Mouse (Mus musculus): ENCODE results near the gene Rora. TPM values are rescaled to one million over a fixed set of nuclear protein-coding genes. Genes with fewer than 3 reads are reported as not detected.

Rora gene
- polyA plus RNA-seq, 1 experiment: 0.85 TPM

DNA sequence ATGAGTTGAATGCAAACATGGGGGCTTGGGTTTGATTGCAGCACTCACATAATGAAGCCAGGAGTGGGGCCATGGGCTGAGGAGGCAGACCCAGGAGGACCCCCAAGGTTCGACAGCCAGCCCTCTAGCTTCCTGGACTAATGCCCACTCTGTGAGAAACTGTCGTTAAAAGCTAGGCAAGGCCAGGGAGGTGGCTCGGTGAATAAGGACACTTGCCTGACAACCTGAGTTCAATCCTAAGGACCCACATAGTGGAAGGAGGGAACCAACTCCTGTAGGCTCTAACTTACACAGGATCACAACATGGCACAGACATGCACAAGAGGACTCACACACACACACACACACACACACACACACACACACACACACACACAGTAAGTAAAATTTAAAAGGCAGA, 527.4 kb downstream of the Rora start:
- Histone ChIP-seq H3K4me1 (ENCODE audit: control insufficient read depth, insufficient read depth, low read length) (no peaks in the 10 kb centered on the region), H3K4me3 (replicated peaks; ENCODE audit: control insufficient read depth, low read depth, low read length) (no peak overlapping the region), H3K27ac (ENCODE audit: control insufficient read depth, insufficient read depth, low read depth, low read length, poor library complexity) (no peak overlapping the region)
- TF ChIP-seq CTCF (IDR thresholded peaks at IDR 0.05; ENCODE audit: control insufficient read depth, insufficient read depth, low read length) (no peak), POLR2A (IDR thresholded peaks at IDR 0.05; ENCODE audit: borderline replicate concordance, control insufficient read depth, low read depth, low read length) (no peak)
- 68% methylated on average over 3 of the region's 3 CpGs for WGBS

DNA sequence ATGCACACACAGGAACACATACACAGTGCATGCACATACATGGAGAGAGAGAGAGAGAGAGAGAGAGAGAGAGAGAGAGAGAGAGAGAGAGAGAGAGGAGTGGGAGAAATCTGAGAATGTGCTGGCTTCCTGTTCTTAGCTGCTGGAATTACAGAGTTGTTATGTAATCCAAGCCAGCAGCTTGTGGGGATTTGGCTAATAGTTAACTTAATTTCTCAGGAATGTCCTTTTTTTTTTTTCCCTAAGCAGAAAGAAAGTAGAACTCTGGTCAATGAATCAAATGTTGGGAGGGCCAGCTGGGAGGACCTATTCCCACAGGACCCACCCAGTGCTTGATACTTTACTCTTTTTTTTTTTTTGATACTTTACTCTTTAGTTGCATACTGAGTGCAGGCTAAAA, 527.8 kb downstream of the Rora start:
- no peak for TF ChIP-seq CTCF (IDR thresholded peaks at IDR 0.05; ENCODE audit: control insufficient read depth, insufficient read depth, low read length)
- no peak for TF ChIP-seq POLR2A (IDR thresholded peaks at IDR 0.05; ENCODE audit: borderline replicate concordance, control insufficient read depth, low read depth, low read length)
- no peaks in the 10 kb centered on the region for H3K4me1 ChIP-seq (ENCODE audit: control insufficient read depth, insufficient read depth, low read length)
- no peak overlapping the region for H3K27ac ChIP-seq (ENCODE audit: control insufficient read depth, insufficient read depth, low read depth, low read length, poor library complexity)
- no peak overlapping the region for H3K4me3 ChIP-seq (replicated peaks; ENCODE audit: control insufficient read depth, low read depth, low read length)

GRCm38 (mm10) chr9:69183888-69184287, 530.3 kb downstream of the Rora start:
- no peak for TF ChIP-seq POLR2A (IDR thresholded peaks at IDR 0.05; ENCODE audit: borderline replicate concordance, control insufficient read depth, low read depth, low read length)
- TF ChIP-seq CTCF (IDR thresholded peaks at IDR 0.05; ENCODE audit: control insufficient read depth, insufficient read depth, low read length): no peak
- no peak overlapping the region for H3K27ac ChIP-seq (ENCODE audit: control insufficient read depth, insufficient read depth, low read depth, low read length, poor library complexity)
- H3K4me1 ChIP-seq (ENCODE audit: control insufficient read depth, insufficient read depth, low read length): no peaks in the 10 kb centered on the region
- WGBS: 83% methylated on average over 4 of the region's 4 CpGs
- no peak overlapping the region for H3K4me3 ChIP-seq (replicated peaks; ENCODE audit: control insufficient read depth, low read depth, low read length)

DNA sequence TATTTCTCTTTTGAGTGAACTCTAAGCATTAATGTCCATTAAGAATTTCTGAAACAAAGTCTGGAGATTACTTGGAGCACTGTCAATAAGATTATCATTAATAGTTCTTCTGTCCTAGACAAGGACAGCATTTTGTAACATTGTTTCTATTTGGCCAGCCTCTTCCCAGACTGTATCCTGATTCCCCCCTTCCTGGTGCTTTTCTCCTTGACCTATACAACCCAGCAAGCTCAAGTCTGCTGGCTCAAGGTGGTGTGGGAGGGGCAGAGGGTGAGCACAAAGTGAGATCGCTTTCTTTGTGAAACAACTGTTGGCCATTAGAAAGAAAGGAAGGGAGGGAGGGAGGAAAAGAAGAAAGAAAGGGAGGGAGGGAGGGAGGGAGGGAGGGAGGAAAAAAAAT, 537.1 kb downstream of the Rora start:
- no peaks in the 10 kb centered on the region for H3K4me1 ChIP-seq (ENCODE audit: control insufficient read depth, insufficient read depth, low read length)
- H3K27ac ChIP-seq (ENCODE audit: control insufficient read depth, insufficient read depth, low read depth, low read length, poor library complexity): no peak overlapping the region
- WGBS: 33% methylated on average over 1 of the region's 1 CpGs
- no peak overlapping the region for H3K4me3 ChIP-seq (replicated peaks; ENCODE audit: control insufficient read depth, low read depth, low read length)
- TF ChIP-seq POLR2A (IDR thresholded peaks at IDR 0.05; ENCODE audit: borderline replicate concordance, control insufficient read depth, low read depth, low read length) (no peak), CTCF (IDR thresholded peaks at IDR 0.05; ENCODE audit: control insufficient read depth, insufficient read depth, low read length) (no peak)

GRCm38 (mm10) chr9:69192446-69192845, 538.9 kb downstream of the Rora start:
- H3K4me1 ChIP-seq (ENCODE audit: control insufficient read depth, insufficient read depth, low read length): no peaks in the 10 kb centered on the region
- H3K27ac ChIP-seq (ENCODE audit: control insufficient read depth, insufficient read depth, low read depth, low read length, poor library complexity): no peak overlapping the region
- WGBS: 88% methylated on average over 8 of the region's 8 CpGs
- no peak overlapping the region for H3K4me3 ChIP-seq (replicated peaks; ENCODE audit: control insufficient read depth, low read depth, low read length)
- TF ChIP-seq POLR2A (IDR thresholded peaks at IDR 0.05; ENCODE audit: borderline replicate concordance, control insufficient read depth, low read depth, low read length): no peak
- TF ChIP-seq CTCF (IDR thresholded peaks at IDR 0.05; ENCODE audit: control insufficient read depth, insufficient read depth, low read length): no peak

- H3K4me3 ChIP-seq (replicated peaks; ENCODE audit: control insufficient read depth, low read depth, low read length): no peak overlapping the region
- no peak overlapping the region for H3K27ac ChIP-seq (ENCODE audit: control insufficient read depth, insufficient read depth, low read depth, low read length, poor library complexity)
- TF ChIP-seq CTCF (IDR thresholded peaks at IDR 0.05; ENCODE audit: control insufficient read depth, insufficient read depth, low read length): no peak
- WGBS: 30% methylated on average over 13 of the region's 13 CpGs
- no peaks in the 10 kb centered on the region for H3K4me1 ChIP-seq (ENCODE audit: control insufficient read depth, insufficient read depth, low read length)
Measured at GRCm38 (mm10) chr9:69194638-69195605, 541.3 kb downstream of the Rora start.

- WGBS: 74% methylated on average over 5 of the region's 5 CpGs
- TF ChIP-seq POLR2A (IDR thresholded peaks at IDR 0.05; ENCODE audit: borderline replicate concordance, control insufficient read depth, low read depth, low read length) (no peak), CTCF (IDR thresholded peaks at IDR 0.05; ENCODE audit: control insufficient read depth, insufficient read depth, low read length) (no peak)
- Histone ChIP-seq H3K27ac (ENCODE audit: control insufficient read depth, insufficient read depth, low read depth, low read length, poor library complexity) (no peak overlapping the region), H3K4me1 (ENCODE audit: control insufficient read depth, insufficient read depth, low read length) (no peaks in the 10 kb centered on the region), H3K4me3 (replicated peaks; ENCODE audit: control insufficient read depth, low read depth, low read length) (no peak overlapping the region)
Measured at GRCm38 (mm10) chr9:69213796-69214195, 560.2 kb downstream of the Rora start.

DNA sequence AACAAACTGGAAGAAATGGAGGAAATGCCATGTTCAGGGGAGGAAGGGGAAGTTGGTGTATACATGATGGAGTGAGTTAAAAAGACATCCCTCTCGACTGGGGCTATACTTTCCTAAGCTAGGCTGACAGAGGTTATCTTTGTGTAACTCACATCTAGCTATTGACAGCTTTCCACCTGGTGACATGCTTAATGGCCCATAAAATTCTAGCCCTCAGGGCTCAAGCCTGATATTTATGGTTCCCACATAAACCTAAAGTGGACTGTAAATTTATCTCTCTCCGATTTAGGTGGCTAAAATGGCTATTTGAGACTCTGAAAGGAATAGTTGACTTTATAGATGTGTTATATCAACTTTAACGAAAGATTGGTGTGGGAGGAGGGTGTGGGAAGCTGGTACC, 571.3 kb downstream of the Rora start:
- WGBS: 58% methylated on average over 3 of the region's 3 CpGs
- no peak overlapping the region for H3K4me3 ChIP-seq (replicated peaks; ENCODE audit: control insufficient read depth, low read depth, low read length)
- no peaks in the 10 kb centered on the region for H3K4me1 ChIP-seq (ENCODE audit: control insufficient read depth, insufficient read depth, low read length)
- TF ChIP-seq CTCF (IDR thresholded peaks at IDR 0.05; ENCODE audit: control insufficient read depth, insufficient read depth, low read length) (no peak), POLR2A (IDR thresholded peaks at IDR 0.05; ENCODE audit: borderline replicate concordance, control insufficient read depth, low read depth, low read length) (no peak)
- H3K27ac ChIP-seq (ENCODE audit: control insufficient read depth, insufficient read depth, low read depth, low read length, poor library complexity): no peak overlapping the region
